Mouse (Mus musculus) testis, adult 2 months (tissue): ENCODE measurements at regions not wholly inside any gene's neighbourhood (a gene's known extent, or its start where the extent isn't known, plus 50 kb on each side); places are given as distances from the start of the nearest gene placed in this dataset.

ENCODE experiments used
- H3K27ac ChIP-seq: fragments of 200-500 bp; 2 replicates; pipeline ENCODE4 v1.5.1; 2012; ENCODE audit warnings: low read depth, low read length; ENCODE audit not compliant: control insufficient read depth, insufficient read depth
- H3K27me3 ChIP-seq: fragments of 200-500 bp; 2 replicates; pipeline ENCODE4 v1.6.1; 2012; ENCODE audit warnings: mild to moderate bottlenecking, low read length, moderate library complexity; ENCODE audit not compliant: control insufficient read depth, insufficient read depth
- H3K36me3 ChIP-seq: fragments of 200-500 bp; 2 replicates; pipeline ENCODE4 v1.6.1; 2012; ENCODE audit warnings: mild to moderate bottlenecking, low read length; ENCODE audit not compliant: control insufficient read depth, insufficient read depth
- H3K4me1 ChIP-seq: fragments of 200-500 bp; 2 replicates; pipeline ENCODE4 v1.6.1; 2012; ENCODE audit warnings: low read length; ENCODE audit not compliant: control insufficient read depth, insufficient read depth
- H3K4me3 ChIP-seq: fragments of 200-500 bp; 2 replicates; pipeline ENCODE4 v1.5.1; 2012; ENCODE audit warnings: low read depth, mild to moderate bottlenecking, low read length, moderate library complexity, mixed read lengths; ENCODE audit not compliant: control insufficient read depth
- CTCF ChIP-seq: fragments of 200-500 bp; IDR thresholded peaks from 2 replicates; pipeline ENCODE4 v1.5.1; 2012; ENCODE audit warnings: low read depth, mild to moderate bottlenecking, inconsistent platforms, low read length, moderate library complexity; ENCODE audit not compliant: control insufficient read depth, insufficient read depth, insufficient replicate concordance
- POLR2A ChIP-seq: fragments of 200-500 bp; IDR thresholded peaks from 2 replicates; pipeline ENCODE4 v1.6.1; 2012; ENCODE audit warnings: low read depth, mild to moderate bottlenecking, inconsistent platforms, low read length, moderate library complexity; ENCODE audit not compliant: control insufficient read depth

DNA sequence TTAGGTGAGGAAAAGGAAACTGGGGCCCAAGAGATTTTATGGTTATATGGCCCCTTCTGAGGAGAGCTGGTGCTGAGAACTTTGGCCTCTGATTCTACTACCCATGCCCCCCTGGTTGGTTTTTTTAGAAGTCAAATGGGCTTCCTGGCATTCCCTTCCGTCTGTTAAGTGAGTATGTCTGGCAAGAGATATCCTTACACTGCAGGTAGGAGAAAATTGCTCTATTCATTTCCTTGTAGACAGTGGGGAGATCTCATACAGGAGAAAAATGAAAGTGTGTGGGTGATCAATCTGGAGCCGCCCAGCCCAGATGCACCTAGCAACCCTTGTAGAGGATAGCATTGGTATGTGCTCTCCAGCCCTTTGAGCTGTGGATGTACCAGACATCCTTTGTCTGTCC is 418.5 kb downstream of the Adra2a start:
- Histone ChIP-seq H3K27ac (no peak overlapping the region), H3K36me3 (no peaks in the 10 kb centered on the region), H3K4me1 (no peaks in the 10 kb centered on the region), H3K4me3 (no peak overlapping the region), H3K27me3 (no peaks in the 10 kb centered on the region)
- TF ChIP-seq CTCF (no peak), POLR2A (no peak)

DNA sequence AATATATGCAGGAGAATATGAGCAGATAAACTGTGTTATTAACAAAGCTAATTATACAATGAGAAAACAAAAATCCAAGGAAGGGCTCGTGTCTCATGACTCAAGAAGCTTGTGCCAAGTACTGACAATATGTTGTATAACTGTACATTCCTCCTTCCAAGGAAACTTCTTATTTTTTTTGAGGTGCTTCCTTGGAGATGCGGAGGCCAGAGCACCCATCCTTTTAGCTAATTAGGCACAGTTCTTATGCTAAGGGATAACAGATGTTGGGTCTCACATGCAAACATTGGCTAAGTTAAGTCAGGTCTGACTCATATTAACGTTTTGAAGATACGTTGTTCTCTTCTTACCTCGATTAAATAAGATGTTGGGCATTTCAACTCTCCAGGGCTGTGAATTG is 426.1 kb downstream of the Adra2a start:
- TF ChIP-seq CTCF (no peak), POLR2A (no peak)
- Histone ChIP-seq H3K36me3 (no peaks in the 10 kb centered on the region), H3K4me3 (no peak overlapping the region), H3K27ac (no peak overlapping the region), H3K27me3 (no peaks in the 10 kb centered on the region), H3K4me1 (no peaks in the 10 kb centered on the region)

DNA sequence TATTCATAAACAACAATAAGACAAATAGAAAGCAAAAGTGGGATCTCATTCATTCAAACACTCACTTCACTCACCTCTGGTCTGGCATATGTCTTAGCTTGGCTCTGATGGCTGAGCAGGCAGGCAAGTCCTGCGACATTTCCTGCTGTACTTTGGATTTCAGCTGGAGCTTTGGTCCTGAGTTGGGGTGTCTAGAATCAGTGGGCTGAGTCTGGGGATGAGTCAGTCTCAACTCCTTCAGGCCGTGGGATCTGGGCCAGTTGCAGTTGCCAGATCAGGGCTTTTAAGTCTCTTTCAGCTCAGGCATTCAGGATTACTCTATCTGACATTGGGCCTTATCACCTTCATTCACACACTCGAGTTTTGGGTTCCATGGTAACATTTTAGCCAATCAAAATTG is 454.1 kb downstream of the Adra2a start:
- no peaks in the 10 kb centered on the region for H3K27me3 ChIP-seq
- no peak overlapping the region for H3K27ac ChIP-seq
- no peaks in the 10 kb centered on the region for H3K36me3 ChIP-seq
- no peak for TF ChIP-seq CTCF
- TF ChIP-seq POLR2A: no peak
- H3K4me1 ChIP-seq: no peaks in the 10 kb centered on the region
- H3K4me3 ChIP-seq: no peak overlapping the region

DNA sequence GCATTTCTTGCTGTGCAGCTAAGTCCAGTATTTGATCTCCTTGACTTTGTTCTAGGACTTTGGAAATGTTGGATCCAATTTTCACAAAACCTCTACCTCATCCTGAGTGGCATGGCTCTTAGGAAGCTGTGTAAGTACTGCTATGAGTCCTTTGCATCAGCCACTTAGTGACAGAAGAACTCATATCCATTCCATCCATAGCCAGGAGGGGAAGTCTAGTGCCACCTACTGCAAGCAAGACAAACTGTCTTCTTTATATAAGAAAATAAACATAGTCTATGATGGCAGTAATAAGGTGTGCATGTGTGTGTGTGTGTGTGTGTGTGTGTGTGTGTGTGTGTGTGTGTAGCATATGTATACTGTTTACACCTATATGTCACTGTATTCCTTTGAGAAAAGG is 489.9 kb downstream of the Adra2a start:
- H3K4me3 ChIP-seq: no peak overlapping the region

DNA sequence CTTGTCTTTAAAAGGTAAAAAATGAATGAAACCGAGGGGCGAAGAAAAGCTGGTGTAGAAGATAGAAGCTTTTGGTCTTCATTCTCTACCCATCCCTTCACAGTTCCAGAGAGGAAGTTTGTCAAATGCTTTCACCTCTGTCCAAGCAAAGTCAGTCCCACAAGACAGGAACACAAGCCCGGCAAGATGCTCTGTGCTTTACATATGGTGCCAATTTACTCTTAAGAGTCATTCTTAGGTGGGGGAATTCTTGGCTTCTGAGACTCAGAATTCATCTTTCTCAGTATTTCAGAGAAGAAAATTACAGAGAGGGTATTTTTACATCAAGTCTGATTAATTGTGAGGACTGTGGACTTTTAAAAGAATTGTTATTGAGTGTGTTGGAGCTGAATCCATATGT is 511.4 kb downstream of the Adra2a start:
- Histone ChIP-seq H3K36me3 (no peaks in the 10 kb centered on the region), H3K4me1 (no peaks in the 10 kb centered on the region), H3K4me3 (no peak overlapping the region), H3K27me3 (no peaks in the 10 kb centered on the region), H3K27ac (no peak overlapping the region)
- TF ChIP-seq POLR2A (no peak), CTCF (no peak)

More for the DNA sequence above, 489.9 kb downstream of the Adra2a start:
- Histone ChIP-seq H3K27me3 (no peaks in the 10 kb centered on the region), H3K36me3 (no peaks in the 10 kb centered on the region), H3K4me1 (no peaks in the 10 kb centered on the region), H3K27ac (no peak overlapping the region)
- TF ChIP-seq POLR2A (no peak), CTCF (no peak)

DNA sequence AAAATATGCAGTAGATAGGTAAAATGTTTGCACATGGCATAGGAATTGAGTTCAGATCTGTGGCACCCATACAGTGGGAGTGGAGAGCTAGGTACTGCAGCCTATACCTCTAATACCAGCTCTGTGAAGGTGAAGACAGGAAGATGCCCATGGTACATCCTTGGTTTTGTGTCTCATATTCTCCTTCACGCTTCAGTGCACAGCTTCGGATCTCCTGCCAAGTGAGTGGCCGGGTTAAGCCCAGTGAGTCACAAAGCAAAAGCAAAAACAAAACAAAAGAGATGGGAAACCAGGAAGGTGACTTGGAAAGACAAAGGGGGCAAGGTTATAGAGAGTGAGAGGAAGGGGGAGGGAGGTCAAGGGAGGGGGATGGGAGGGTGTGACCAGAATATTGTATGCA is 514.0 kb downstream of the Adra2a start:
- no peaks in the 10 kb centered on the region for H3K4me1 ChIP-seq
- no peaks in the 10 kb centered on the region for H3K36me3 ChIP-seq
- no peaks in the 10 kb centered on the region for H3K27me3 ChIP-seq
- H3K4me3 ChIP-seq: no peak overlapping the region
- TF ChIP-seq POLR2A (no peak), CTCF (no peak)
- no peak overlapping the region for H3K27ac ChIP-seq

DNA sequence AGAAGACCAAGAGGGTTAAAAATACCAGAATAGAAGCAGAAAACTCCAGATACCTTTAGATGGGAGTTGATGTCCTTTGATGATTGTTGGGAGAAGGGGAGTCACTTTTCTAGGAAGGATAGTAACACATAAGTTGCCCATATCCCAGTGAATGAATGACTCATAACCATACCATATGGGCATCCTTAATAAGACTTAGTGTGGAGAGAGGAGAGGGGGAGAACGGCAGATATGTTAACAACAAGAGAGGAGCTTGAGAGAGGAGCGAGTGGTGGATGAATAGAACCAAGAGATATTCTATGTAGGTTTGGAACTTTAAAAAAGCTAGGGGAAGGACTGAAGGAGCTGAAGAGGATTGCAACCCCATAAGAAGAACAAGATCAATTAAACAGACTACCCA is 539.6 kb downstream of the Adra2a start:
- H3K27me3 ChIP-seq: no peaks in the 10 kb centered on the region
- H3K36me3 ChIP-seq: no peaks in the 10 kb centered on the region
- TF ChIP-seq CTCF (no peak), POLR2A (no peak)
- H3K4me1 ChIP-seq: no peaks in the 10 kb centered on the region
- no peak overlapping the region for H3K4me3 ChIP-seq
- no peak overlapping the region for H3K27ac ChIP-seq

DNA sequence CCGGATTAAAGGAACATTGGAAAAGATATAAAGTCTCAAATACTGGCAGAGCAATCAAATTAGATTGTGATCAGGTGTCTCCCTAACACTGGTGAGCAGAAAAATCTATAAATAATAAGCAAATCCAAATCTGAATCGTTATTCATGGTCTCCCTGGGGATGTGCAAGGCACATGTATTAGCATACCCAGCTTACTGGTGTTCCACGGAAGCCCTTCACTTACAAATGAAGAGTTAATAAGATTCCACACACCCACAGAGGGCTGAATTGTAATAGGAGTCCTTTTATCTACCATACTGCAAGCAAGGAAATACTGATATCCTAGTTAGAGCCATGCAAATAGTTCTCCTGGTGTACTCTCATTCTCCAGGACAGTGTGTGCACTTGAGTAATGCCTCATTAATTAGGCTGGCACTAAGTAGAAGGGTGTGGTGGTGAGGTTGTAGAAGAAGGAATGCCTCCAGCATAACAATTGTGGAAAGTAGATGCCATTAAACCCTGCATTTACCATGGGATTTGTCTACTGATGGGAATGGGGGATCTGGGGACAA is 540.8 kb downstream of the Adra2a start:
- Histone ChIP-seq H3K27ac (no peak overlapping the region), H3K36me3 (no peaks in the 10 kb centered on the region), H3K27me3 (no peaks in the 10 kb centered on the region), H3K4me3 (no peak overlapping the region), H3K4me1 (no peaks in the 10 kb centered on the region)
- TF ChIP-seq CTCF (no peak), POLR2A (no peak)
